Mouse (Mus musculus): ENCODE measurements around the gene Actr3.

Gene Actr3

DNA sequence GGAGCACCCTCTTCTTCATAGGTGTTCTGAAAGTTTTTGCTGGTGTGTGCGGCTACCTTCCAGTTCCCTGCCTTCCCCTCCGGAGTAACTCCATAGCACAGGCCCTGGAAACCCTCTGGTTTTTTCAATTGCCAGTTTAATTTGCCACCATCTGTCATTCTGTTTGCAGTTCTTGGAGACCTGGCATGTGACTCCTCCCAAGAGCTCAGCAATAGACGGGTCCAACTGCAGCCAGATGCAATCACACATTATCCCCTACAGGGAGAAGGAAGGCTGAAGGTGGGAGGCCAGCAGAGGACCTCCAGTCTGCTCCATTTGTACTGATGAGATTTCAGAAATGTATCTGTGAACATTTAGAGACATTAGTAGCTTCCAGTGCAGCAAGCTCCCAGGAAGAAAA is 56.6 kb downstream of the Actr3 start:
- in situ Hi-C loops (cut with MboI; ENCODE audit: unreplicated experiment in 2 of 2) = loop anchor here in 1 of 2 experiments (10.0 to 25.0 kb wide), 2 partner anchors 1033 to 1556 kb away; no protein-coding TSS in a partner anchor

DNA sequence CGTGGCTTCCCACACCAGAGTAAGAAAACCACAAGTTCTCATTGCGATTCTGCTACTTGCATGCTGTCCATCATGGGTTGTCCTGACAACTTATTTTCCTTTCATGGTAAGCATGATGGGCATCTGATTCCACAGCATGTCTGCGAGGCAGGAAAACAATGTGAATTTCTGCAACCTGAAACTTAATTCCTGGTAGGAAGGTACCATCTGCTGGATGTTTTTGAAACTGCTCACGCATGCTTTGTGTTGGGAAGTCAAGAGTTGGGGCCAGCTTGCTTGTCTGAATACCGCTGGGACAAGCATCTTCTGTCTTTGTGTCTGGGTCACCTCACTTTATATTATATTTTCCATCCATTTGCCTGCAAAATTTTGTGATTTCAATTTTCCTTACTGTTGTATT is 62.7 kb downstream of the Actr3 start:
- in situ Hi-C loops (cut with MboI; ENCODE audit: unreplicated experiment in 2 of 2) = loop anchor here in 1 of 2 experiments (10.0 kb wide), 1 partner anchor 1562 kb away; no protein-coding TSS in a partner anchor

DNA sequence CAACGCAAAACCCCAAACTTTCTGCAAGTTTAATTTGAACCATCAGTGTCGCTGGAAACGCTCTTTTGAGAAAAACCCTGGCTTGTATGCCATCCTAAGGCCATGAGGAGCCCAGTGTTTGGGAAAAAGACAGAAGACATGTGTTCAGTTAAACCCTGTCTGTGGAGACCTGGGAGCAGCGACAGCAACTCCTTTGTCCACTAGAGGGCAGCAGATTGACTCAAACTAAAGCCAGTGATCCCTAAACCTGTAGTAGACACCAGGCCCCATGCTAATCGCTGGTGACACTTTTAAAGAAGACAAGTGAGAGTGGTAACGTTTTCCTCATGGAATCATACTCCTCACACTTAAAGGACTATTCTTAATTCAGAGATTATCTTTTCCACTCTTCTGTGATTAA is 64.7 kb downstream of the Actr3 start:
- in situ Hi-C loops (cut with MboI; ENCODE audit: unreplicated experiment in 2 of 2) = loop anchor here in 1 of 2 experiments (10.0 kb wide), 1 partner anchor 1564 kb away; no protein-coding TSS in a partner anchor

DNA sequence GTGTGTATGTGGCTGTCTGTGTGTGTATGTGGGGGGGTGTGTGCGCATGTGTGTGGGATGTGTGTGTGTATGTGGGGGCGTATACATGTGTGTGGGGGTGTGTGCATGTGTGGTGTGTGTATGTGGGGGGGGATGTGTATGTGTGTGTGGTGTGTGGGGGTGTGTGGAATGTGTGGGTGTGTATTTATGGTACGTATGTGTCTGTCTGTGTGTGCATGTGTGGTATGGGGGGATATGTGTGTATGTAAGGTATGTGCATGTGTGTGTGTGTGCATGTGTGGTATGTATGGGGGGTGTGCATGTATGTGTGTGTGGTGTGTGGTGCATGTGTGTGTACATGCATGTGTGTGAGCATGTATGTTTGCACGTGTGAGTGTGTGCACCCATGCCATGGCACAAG is 70.0 kb downstream of the Actr3 start:
- in situ Hi-C loops (cut with MboI; ENCODE audit: unreplicated experiment in 2 of 2) = no loop called here

DNA sequence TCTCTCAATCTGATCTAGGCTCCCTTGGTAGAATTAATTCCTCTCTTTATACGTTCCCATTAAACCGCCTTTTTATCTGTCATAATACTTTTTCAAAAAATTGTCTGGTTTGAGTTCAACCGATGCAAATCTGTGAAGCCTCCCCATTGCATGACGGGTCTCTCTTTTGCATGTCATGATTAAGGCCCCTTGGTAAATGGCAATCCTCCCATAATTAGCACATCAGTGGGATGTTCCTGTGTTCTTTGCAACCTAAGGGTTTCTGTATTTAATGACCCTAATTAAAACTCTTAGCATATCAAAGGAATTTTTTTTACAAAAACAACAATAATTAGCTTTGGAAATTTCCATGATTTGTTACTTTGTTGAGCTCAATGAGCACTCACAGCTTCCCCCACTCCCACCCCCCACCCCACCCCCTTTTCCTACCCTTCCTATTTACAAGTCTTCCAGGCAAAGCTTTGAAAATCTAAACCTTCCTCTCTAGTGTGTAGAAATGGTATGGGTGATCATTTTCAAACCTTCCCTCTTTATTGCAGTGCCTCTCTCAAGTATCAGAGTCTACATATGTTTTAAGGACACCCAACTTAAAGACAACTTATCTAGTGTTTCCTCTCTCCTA is 84.0 kb downstream of the Actr3 start:
- in situ Hi-C loops (cut with MboI; ENCODE audit: unreplicated experiment in 2 of 2) = no loop called here

DNA sequence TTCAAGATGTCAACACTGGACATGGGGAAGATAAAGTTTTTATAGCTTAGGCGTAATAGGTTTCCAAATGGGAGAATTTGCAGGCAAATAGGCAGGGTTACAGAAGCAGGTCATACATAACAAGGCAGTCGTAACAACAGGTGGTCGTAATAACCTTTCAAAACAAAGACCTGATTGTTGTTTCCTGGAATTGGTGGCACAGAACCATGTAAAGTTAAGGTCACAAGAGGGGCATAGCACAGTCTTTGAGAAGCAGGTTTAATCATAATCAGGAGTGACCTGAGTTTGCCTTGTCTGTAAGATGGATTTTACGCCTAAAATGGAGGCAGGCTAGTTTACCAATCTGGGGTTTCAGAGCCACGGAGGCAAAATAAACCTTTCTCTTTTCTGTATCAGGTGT is 84.7 kb downstream of the Actr3 start:
- in situ Hi-C loops (cut with MboI; ENCODE audit: unreplicated experiment in 2 of 2) = no loop called here

DNA sequence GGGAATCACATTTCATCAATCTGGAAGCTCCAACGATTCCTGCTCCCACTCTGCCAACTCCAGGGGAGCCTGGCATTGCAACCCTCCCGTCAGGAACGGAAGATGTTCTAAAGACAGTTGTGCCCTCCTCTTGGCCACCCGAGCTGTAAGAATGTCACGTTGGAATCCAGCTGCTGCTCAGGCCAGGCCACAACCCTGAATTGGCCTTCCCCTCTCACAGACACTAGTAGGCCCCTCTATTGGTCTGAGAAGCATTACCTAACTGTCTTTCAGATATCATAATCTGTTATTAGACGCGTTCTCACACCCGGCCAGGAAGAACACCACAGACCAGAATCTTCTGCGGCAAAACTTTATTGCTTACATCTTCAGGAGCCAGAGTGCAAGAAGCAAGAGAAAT is 89.7 kb downstream of the Actr3 start:
- in situ Hi-C loops (cut with MboI; ENCODE audit: unreplicated experiment in 2 of 2) = no loop called here

DNA sequence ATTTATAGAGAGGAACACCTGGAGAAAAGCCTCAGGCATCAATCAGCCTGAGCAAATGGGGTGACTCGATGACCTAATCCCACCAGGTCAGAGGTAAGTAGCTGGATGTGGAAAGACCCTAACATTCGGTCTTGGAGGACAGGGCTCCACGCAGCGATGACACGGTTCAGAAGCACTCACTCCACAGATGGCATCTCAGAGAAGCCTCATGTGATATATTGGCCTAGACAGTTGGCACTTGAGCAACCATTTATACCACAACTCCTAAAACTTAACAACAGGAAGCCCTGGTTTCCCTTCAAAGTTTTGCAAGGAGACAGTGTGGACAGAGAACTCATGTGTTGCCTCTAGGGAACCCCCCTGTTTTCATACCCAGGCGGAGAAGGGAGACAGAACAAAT is 90.1 kb downstream of the Actr3 start:
- in situ Hi-C loops (cut with MboI; ENCODE audit: unreplicated experiment in 2 of 2) = no loop called here

DNA sequence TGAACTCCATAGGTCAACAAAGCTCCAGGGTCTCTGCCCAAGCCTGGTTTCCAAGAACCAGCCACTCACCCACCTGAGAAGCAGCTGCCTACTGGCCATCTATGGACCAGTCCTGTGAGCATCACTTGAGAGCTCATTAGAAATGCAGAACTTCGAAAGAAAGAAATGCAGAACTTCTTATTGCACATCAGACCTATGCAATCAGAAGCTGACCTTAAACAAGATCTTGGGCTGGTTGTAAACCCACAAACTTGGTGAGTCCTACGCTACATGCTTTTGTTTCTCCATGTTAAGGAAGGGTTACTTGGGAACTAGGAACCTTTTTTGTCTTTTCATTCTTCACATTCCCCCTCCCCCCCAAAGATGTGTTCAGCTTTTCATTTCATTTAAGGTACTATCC is 92.4 kb downstream of the Actr3 start:
- in situ Hi-C loops (cut with MboI; ENCODE audit: unreplicated experiment in 2 of 2) = no loop called here
